Mouse (Mus musculus) ES-Bruce4 (cell line): ENCODE data around the gene Asna1.

ENCODE experiments used
- CTCF ChIP-seq: IDR thresholded peaks from one replicate; pipeline ENCODE4 v1.8.1; 2011; ENCODE audit warnings: low read depth, low read length
- POLR2A ChIP-seq: IDR thresholded peaks from one replicate; pipeline ENCODE4 v1.8.1; 2011; ENCODE audit warnings: low read length; ENCODE audit not compliant: insufficient read depth

- TF ChIP-seq CTCF (no peak), POLR2A (no peak)
Observed at GRCm38 (mm10) chr8:85037366-85037680, 12.2 kb upstream of the Asna1 start.
